Mouse (Mus musculus) liver, embryonic 16.5 days (tissue): ENCODE data around the gene Ppm1l. TPM values are rescaled to one million over a fixed set of nuclear protein-coding genes. Genes with fewer than 3 reads are reported as not detected.

Experiments used
- ATAC-seq: fragments of 200-750 bp; cut with Nextera tagmentation; 2 replicates; pipeline ENCODE4 v1.8.0; 2017; ENCODE audit warnings: low read depth, mild to moderate bottlenecking, moderate number of reproducible peaks, moderate library complexity
- H3K27ac ChIP-seq: fragments of 300-500 bp; sonication (generic); 2 replicates; pipeline ENCODE4 v1.5.1; 2014; ENCODE audit warnings: mild to moderate bottlenecking, low read length
- H3K27me3 ChIP-seq: fragments of 300-500 bp; sonication (generic); 2 replicates; pipeline ENCODE4 v1.6.1; 2014; ENCODE audit warnings: low read depth, low read length, mixed read lengths; ENCODE audit not compliant: control insufficient read depth, insufficient read depth
- H3K36me3 ChIP-seq: fragments of 300-500 bp; sonication (generic); 2 replicates; pipeline ENCODE4 v1.6.1; 2014; ENCODE audit warnings: mild to moderate bottlenecking; ENCODE audit not compliant: control insufficient read depth, insufficient read depth
- H3K4me1 ChIP-seq: fragments of 300-500 bp; sonication (generic); 2 replicates; pipeline ENCODE4 v1.6.1; 2014; ENCODE audit warnings: low read depth, low read length, mixed read lengths; ENCODE audit not compliant: control insufficient read depth
- H3K4me2 ChIP-seq: fragments of 300-500 bp; sonication (generic); 2 replicates; pipeline ENCODE4 v1.6.1; 2014; ENCODE audit warnings: low read depth, low read length, mixed read lengths
- H3K4me3 ChIP-seq: fragments of 300-500 bp; sonication (generic); 2 replicates; pipeline ENCODE4 v1.5.1; 2014; ENCODE audit warnings: low read depth, mild to moderate bottlenecking, low read length
- H3K9ac ChIP-seq: fragments of 300-500 bp; sonication (generic); 2 replicates; pipeline ENCODE4 v1.6.1; 2014; ENCODE audit warnings: low read depth, low read length
- H3K9me3 ChIP-seq: fragments of 300-500 bp; sonication (generic); replicated peaks from 2 replicates; pipeline ENCODE4 v1.6.1; 2016; ENCODE audit warnings: low read length; ENCODE audit not compliant: control insufficient read depth
- WGBS: fragments of 180-500 bp; shearing (Covaris S2); extraction: QIAGEN DNeasy Blood & Tissue Kit; methylation state at CpG from one replicate; pipeline ENCODE4 v1.1.7; 2014; ENCODE audit not compliant: insufficient replicate concordance; 5-methylcytosine and 5-hydroxymethylcytosine counted together
- polyA plus RNA-seq: library from polyadenylated mRNA; unstranded; fragments of >200 nt; fragmentation: Nextera tagmentation; extraction: Ambion mirVana; gene quantifications from 2 replicates; pipeline ENCODE4 v1.2.1, GENCODE M21; 2015

Ppm1l gene
- polyA plus RNA-seq, 1 experiment from 2014 or later = 4.6 TPM

DNA sequence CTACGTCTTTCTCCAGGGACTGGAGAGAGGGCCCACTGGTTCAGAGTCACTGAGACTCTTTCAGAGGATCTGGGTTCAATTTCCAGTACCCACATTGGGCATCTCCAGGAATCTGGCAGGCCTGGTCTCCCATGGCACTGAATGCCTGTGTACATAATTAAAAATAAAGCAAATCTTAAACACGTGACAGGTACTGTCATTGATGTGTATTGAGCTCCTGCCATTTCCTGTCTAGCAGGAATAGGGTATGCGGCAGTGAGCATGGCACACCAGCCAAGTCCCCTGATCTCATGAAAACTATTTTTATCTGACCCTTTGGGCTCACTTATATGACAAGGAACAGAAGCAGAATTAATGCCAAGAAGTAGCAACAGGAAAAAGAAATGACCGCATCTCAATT is 110.6 kb downstream of the Ppm1l start:
- no peak overlapping the region for H3K4me2 ChIP-seq
- WGBS = 71% methylated on average over 4 of the region's 4 CpGs
- no peak for ATAC-seq
- H3K27ac ChIP-seq = no peak overlapping the region
- no peak overlapping the region for H3K9ac ChIP-seq
- H3K4me1 ChIP-seq = peaks cover 9% of the 10 kb centered on the region
- no peaks in the 10 kb centered on the region for H3K36me3 ChIP-seq
- no peaks in the 10 kb centered on the region for H3K27me3 ChIP-seq
- H3K4me3 ChIP-seq = no peak overlapping the region
- H3K9me3 ChIP-seq = no peaks in the 10 kb centered on the region

DNA sequence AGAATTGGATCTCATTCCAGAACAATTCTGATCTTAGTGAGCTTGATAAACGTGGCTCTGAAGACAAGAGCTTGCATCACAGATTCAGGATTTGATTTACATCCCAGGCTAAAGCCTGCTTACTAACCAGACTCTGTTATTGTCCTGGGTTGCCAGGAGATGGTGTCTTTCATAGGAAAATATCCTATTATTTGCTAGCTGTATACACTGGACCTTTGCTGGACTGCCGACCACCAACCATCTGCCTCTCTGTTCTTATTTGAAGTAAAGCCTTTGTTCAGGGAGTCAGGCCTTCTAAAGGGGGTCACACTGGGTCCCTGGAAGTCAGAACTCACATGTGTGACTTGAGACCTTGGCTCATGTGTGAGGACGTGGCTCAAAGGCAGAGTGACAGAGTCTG is 111.6 kb downstream of the Ppm1l start:
- Histone ChIP-seq H3K4me2 (no peak overlapping the region), H3K27me3 (no peaks in the 10 kb centered on the region), H3K36me3 (no peaks in the 10 kb centered on the region), H3K27ac (no peak overlapping the region), H3K4me3 (no peak overlapping the region), H3K4me1 (peaks cover 9% of the 10 kb centered on the region), H3K9me3 (no peaks in the 10 kb centered on the region), H3K9ac (no peak overlapping the region)
- no peak for ATAC-seq
- WGBS = 63% methylated on average over 3 of the region's 3 CpGs

- H3K9me3 ChIP-seq = no peaks in the 10 kb centered on the region
- H3K27ac ChIP-seq = no peak overlapping the region
- no peak overlapping the region for H3K4me2 ChIP-seq
- H3K36me3 ChIP-seq = no peaks in the 10 kb centered on the region
- 66% methylated on average over 5 of the region's 5 CpGs for whole genome bisulfite sequencing
- no peak overlapping the region for H3K9ac ChIP-seq
- peaks cover 9% of the 10 kb centered on the region for H3K4me1 ChIP-seq
- no peaks in the 10 kb centered on the region for H3K27me3 ChIP-seq
- H3K4me3 ChIP-seq = no peak overlapping the region
- ATAC-seq = peak; percentile 73
Measured at GRCm38 (mm10) chr3:69429319-69429718, 112.7 kb downstream of the Ppm1l start.

DNA sequence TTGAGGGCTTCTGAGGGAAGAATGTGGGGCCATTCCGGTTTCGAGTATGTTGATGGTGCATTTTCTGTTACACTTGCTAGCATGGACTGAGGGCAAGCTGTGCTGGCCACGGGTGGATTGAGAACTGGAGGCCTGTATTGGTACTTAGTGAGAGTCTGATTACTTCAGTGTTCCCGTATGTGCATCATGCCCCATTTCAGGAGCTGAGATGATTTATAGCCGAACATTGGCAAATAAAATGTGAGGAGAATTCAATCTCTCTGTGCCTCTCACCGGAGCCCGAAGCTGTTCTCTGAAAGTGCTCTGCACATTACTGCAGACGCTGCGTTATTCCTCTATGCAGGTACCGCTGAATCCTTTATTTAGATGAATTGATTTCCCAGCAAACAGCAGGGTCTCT is 116.9 kb downstream of the Ppm1l start:
- no peaks in the 10 kb centered on the region for H3K36me3 ChIP-seq
- no peak for ATAC-seq
- peaks cover 9% of the 10 kb centered on the region for H3K4me1 ChIP-seq
- no peaks in the 10 kb centered on the region for H3K27me3 ChIP-seq
- 82% methylated on average over 10 of the region's 10 CpGs for WGBS
- H3K27ac ChIP-seq = no peak overlapping the region
- no peak overlapping the region for H3K4me2 ChIP-seq
- H3K4me3 ChIP-seq = no peak overlapping the region
- H3K9me3 ChIP-seq = no peaks in the 10 kb centered on the region
- H3K9ac ChIP-seq = no peak overlapping the region

GRCm38 (mm10) chr3:69438773-69439514 is 122.3 kb downstream of the Ppm1l start:
- Histone ChIP-seq H3K9ac (no peak overlapping the region), H3K27ac (no peak overlapping the region), H3K9me3 (no peaks in the 10 kb centered on the region), H3K27me3 (no peaks in the 10 kb centered on the region), H3K4me1 (no peaks in the 10 kb centered on the region), H3K4me3 (no peak overlapping the region), H3K4me2 (no peak overlapping the region), H3K36me3 (no peaks in the 10 kb centered on the region)
- ATAC-seq = no peak
- WGBS = 47% methylated on average over 12 of the region's 12 CpGs

- Histone ChIP-seq H3K4me1 (no peaks in the 10 kb centered on the region), H3K4me2 (no peak overlapping the region), H3K9me3 (no peaks in the 10 kb centered on the region), H3K36me3 (no peaks in the 10 kb centered on the region), H3K27ac (no peak overlapping the region), H3K9ac (no peak overlapping the region), H3K27me3 (no peaks in the 10 kb centered on the region), H3K4me3 (no peak overlapping the region)
- WGBS = 60% methylated on average over 5 of the region's 5 CpGs
- ATAC-seq = no peak
Measured at GRCm38 (mm10) chr3:69440761-69441160, 124.1 kb downstream of the Ppm1l start.

GRCm38 (mm10) chr3:69446989-69447388 is 130.3 kb downstream of the Ppm1l start:
- no peak overlapping the region for H3K27ac ChIP-seq
- no peaks in the 10 kb centered on the region for H3K4me1 ChIP-seq
- WGBS = 62% methylated on average over 5 of the region's 5 CpGs
- no peak overlapping the region for H3K9ac ChIP-seq
- H3K4me2 ChIP-seq = no peak overlapping the region
- H3K9me3 ChIP-seq = no peaks in the 10 kb centered on the region
- no peak overlapping the region for H3K4me3 ChIP-seq
- H3K36me3 ChIP-seq = no peaks in the 10 kb centered on the region
- ATAC-seq = no peak
- H3K27me3 ChIP-seq = no peaks in the 10 kb centered on the region

DNA sequence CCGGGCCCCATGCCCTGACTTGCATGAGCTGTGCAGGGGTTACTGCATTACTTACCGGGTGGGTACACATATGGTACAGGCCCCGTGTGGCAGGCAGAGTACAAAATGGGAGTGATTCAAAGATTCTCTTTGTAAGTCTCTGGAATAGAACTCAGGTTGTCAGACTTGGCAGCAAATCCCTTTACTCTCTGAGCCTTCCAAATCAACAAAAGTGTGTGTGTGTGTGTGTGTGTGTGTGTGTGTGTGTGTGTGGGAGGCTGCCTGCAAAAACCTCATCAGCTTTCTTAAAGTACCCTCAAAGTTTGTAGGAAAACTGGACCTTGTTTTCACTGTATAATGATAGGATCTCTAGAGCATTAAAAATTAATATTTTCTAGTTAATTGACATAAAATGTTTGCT is 132.4 kb downstream of the Ppm1l start:
- Histone ChIP-seq H3K4me1 (no peaks in the 10 kb centered on the region), H3K9me3 (no peaks in the 10 kb centered on the region), H3K4me3 (no peak overlapping the region), H3K4me2 (no peak overlapping the region), H3K36me3 (no peaks in the 10 kb centered on the region), H3K27ac (no peak overlapping the region), H3K9ac (no peak overlapping the region), H3K27me3 (no peaks in the 10 kb centered on the region)
- ATAC-seq = no peak
- whole genome bisulfite sequencing = 68% methylated on average over 3 of the region's 3 CpGs

GRCm38 (mm10) chr3:69454330-69454729 is 137.7 kb downstream of the Ppm1l start:
- Histone ChIP-seq H3K27ac (no peak overlapping the region), H3K27me3 (no peaks in the 10 kb centered on the region), H3K4me1 (no peaks in the 10 kb centered on the region), H3K9ac (no peak overlapping the region), H3K4me2 (no peak overlapping the region), H3K9me3 (no peaks in the 10 kb centered on the region), H3K36me3 (no peaks in the 10 kb centered on the region), H3K4me3 (no peak overlapping the region)
- no peak for ATAC-seq
- 48% methylated on average over 3 of the region's 3 CpGs for WGBS
